Mouse (Mus musculus) testis, adult 2 months (tissue): ENCODE data around the gene Trim80.

Experiments
- CTCF ChIP-seq: fragments of 200-500 bp; IDR thresholded peaks from 2 replicates; pipeline ENCODE4 v1.5.1; 2012; ENCODE audit warnings: low read depth, mild to moderate bottlenecking, inconsistent platforms, low read length, moderate library complexity; ENCODE audit not compliant: control insufficient read depth, insufficient read depth, insufficient replicate concordance
- POLR2A ChIP-seq: fragments of 200-500 bp; IDR thresholded peaks from 2 replicates; pipeline ENCODE4 v1.6.1; 2012; ENCODE audit warnings: low read depth, mild to moderate bottlenecking, inconsistent platforms, low read length, moderate library complexity; ENCODE audit not compliant: control insufficient read depth

DNA sequence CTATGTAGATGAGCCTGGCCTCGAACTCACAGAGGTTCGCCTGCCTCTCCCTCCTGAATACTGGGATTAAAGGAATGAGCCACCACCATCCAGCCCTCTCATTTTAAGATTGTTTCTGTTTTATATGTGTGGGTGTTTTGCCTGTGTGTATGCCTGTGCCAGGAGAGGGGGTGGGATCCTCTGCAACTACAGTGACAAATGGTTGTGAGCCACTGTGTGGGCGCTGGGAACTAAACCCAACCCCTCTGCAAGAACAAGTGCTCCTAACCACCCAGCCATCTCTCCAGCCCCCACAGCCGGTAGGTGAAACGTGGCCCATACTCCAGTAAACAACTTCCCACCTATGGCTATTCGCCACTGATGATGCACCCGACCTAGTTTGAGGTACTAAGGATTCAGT, 49.0 kb upstream of the Trim80 start:
- no peak for TF ChIP-seq CTCF
- no peak for TF ChIP-seq POLR2A
